Mouse (Mus musculus): ENCODE results near the gene Cby3.

The Cby3 gene

DNA sequence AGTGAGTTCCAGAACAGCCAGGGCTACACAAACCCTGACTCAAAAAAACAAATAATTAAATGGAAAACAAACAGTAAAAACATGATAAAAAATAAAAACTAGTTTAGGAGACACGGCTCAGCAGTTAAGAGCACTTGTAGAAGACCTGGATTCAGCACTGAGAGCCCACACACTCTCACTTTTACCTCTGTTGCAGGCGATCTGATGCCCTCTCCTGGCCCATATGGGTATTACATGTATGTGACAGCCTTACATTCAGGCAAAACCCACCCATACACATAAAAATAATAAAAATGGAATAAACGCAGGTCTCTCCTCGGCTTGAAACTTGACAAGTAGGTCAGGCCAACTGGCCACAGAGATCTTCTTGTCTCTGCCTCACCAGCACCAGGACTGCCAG, 10.3 kb downstream of the Cby3 start:
- peak; percentile 81 for DNase-seq (ENCODE audit: low spot score)

DNA sequence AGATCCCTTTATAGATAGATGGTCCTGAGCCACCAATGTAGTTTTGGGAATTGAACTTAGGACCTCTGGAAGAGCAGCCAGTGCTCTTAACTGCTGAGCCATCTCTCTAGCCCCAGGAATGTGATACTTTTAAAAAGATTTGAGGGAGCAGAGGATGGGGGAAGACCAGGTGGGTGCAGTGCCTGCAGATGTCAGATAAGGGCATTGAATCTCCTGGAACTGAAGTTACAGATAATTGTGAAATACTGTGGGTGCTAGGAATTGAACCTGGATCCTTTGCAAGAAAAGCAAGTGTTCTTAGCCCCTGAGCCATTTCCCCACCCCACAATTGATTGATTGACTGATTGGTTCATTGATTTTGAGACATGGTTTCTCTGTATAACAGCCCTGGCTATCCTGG, 11.1 kb downstream of the Cby3 start:
- DNase-seq (ENCODE audit: low spot score), result no peak

DNA sequence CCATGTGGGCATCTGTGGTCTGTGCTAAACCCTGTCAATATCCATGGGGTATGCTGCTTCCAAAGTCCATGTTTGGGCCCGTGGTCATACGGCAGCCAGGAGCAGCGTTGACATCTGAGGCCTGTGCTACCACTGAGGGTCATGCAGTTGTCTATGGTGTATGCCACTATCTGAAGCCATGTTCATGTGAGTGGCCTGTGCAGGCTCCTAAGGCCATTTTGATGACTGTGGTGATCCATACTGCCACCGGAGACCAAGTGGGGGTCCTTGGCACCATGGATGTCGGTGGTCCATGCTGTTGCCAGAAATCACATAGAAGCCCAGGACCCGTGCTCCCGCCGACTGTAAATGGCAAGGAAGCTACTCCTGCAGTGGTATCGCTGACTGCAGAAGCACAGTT, 13.3 kb downstream of the Cby3 start:
- no peak for DNase-seq (ENCODE audit: low spot score)

DNA sequence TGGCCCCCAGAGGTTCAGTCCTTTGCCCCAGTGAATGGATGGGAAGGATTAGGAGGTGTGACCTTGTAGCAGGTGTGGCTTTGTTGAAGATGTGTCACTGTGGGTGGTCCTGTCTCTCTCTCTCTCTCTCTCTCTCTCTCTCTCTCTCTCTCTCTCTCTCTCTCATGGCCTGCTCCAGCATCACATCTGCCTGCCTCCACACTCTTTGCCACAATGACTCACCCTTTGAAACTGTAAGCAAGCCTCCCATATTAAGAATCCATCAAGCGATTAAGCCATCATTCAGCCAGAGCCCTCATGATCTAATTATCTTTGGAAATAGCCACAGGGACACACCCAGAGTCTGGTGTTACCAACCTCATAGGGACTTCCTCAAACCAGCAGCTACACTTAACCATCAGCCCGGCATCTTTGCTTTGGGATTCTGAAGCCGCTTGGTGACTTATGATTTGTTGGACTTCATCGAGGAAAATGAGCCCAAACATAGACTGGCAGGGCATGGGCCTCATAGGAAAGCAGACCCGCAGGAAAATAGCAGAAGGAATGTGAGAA, 15.2 kb downstream of the Cby3 start:
- peak; percentile 18 for DNase-seq (ENCODE audit: low spot score)

DNA sequence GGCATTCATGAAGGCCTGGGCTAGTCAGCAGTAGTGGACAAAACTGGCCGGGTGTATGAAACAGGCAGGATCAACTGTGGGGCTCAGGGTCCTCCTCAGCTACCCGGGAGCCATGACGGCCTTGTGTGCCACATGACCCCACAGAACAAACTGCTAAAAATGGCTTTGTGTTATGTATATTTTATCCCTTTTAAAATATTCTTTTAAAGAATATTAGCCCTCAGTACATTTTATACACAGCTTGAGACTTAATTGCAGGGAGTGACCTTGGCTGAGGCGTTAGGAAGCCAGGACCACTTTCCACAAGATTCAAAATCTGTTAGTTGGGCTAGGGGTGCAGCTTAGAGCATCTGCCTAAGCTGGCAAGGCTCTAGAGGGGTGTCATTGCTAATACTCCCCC, 16.7 kb downstream of the Cby3 start:
- no peak for DNase-seq (ENCODE audit: low spot score)

DNA sequence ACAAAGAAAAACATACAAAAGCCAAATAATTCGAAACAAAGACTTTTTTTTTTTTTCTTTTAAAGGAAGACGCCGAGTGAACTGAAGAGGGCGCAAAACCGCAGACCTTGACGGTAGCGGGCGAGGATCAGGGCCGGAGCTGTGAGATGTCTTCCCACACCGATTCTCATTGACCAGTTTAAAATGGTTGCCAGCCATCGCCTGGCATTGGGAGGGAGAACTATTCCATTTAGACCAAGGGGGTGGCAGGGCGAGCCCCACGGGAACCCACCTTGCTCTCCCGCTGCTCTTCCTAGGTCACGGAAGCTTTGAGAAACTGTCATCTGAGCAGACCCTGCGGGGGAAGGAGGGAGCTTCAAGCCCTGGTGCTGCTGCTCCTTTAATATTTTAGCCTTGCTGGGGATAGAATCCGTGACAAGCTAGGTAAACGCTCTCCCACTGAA, 17.2 kb downstream of the Cby3 start:
- DNase-seq (ENCODE audit: low spot score), result peak; percentile 59

DNA sequence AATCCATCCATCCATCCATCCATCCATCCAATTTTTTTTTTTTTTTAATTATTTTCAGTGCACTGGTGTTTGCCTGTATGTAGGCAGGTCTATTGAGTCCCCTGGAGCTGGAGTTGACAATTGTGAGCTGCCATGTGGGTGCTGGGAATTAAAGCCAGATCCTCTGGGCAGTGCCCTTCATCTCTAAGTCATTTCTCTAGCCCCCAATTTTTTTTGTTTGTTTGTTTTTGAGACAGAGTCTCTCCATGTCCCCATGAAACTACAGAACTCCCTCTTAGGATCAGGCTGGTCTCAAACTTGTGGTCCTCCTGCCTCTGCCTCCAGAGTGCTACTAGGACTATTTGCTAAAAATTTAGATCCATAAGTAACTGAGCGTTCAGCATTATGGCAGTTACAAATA, 17.6 kb downstream of the Cby3 start:
- DNase-seq (ENCODE audit: low spot score), result no peak

DNA sequence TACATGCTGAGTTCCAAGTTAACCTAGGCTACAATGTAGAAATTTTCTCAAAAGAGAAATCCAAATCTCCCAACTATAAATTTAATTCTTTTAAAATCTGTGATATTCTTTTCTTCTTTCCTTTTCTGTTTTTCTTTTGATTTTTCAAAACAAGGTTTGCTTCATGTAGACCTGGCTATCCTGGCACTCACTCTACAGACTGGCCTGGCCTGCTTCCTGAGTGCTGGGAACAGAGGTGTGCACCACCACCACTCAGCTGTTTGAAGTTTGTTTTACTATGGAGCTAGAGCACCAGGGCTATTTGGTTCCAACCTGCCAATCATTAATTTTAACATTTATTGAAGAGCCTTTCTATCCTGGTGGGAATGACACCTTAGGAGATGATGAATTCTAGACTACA, 18.8 kb downstream of the Cby3 start:
- no peak for DNase-seq (ENCODE audit: low spot score)

DNA sequence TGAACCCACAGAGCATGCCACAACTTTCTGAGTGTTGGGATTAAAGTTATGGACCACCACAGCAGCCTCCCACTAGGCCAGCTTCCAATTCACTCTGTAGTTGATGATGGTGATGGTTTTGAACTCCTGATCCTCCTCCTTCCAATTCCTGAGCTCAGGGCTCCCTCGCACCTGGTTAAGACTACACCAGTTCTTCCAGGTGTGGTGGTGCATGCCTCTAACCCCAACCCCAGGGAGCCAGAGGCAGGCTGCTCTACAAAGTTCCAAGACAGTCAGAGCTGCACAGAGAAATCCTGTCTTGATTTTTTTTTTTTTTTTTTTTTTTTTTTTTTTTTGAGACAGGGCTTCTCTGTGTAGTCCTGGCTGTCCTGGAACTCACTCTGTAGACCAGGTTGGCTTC, 19.4 kb downstream of the Cby3 start:
- no peak for DNase-seq (ENCODE audit: low spot score)

DNA sequence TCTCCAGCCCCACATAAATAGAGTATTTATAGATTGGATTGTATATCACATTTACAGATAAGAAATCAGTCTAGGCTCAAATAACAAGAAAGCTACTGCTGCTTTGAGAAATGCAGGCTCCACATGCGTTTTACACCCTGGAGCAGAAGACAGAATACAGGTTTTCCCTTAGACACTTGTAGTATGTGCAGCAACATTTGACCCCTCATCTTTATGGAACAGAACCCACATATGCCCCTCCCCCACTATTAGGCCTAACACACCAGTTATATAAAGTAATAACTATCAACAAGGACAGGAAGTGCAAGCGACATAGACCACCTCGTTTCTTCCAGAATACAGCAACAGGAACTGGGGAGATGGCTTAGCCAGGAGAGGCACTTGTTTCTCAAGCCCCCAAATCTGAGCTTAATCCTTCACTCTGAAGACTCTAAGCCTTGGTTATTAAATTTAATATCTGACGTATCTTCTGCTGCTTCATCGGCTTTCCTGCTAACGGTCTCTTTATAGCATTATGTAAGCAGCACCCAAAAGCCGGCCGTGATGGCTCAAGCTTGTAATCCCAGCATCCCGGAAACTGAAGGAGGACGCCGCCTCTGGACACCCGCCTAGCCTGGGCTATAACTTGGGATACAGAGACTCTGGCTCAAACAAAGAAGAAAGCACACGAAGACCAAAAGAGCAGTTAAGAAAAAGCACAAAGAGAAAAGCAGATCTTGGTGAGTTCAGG, 20.2 kb downstream of the Cby3 start:
- no peak for DNase-seq (ENCODE audit: low spot score)

DNA sequence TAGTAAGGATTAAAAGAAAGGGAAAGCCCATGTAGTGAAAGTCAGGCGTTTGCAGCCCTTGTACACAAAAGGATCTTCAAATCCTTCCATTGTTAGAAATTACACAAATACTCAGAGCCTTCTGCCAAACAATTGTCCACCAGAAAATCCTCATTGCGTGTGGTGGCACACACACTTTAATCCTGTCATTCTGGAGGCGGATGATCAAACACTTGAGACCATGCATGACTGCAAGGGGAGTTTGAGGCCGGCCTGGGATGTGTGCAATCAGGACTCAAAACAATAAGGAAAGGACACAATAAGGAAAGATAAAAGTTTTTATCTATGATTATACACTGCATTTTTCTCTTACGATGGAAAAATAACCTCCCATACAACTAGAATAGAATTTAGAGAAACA, 21.2 kb downstream of the Cby3 start:
- DNase-seq (ENCODE audit: low spot score), result no peak

DNA sequence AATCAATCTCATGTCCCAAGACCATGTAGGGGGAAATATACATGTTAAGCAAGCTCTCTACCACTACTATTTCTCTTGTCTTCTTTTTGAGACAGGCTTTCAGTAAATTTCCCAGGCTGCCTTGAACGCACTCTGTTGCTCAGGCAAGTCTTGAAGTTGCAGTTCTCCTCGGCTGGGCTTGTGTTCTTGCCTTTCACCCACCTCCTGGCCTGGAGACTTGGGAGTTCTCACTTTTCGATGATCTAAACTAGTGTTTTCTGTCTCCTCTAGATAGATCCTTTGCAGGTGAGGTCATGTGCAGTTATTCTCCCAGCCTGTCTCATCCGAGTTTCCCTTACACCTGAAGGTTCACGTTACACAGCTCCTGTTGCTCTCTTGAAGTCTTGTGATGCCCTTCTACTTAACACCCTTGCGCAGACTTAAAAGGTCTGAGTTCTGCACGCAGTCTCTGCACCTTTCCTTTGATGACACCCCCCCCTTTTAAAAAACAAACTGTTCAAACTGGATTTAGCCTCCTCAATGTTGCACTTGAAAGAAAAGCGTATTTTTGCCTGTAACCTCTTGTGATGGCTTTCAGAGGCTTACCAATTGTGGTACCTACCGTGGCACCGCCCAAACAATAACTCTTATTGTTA, 22.0 kb downstream of the Cby3 start:
- DNase-seq (ENCODE audit: low spot score), result no peak

DNA sequence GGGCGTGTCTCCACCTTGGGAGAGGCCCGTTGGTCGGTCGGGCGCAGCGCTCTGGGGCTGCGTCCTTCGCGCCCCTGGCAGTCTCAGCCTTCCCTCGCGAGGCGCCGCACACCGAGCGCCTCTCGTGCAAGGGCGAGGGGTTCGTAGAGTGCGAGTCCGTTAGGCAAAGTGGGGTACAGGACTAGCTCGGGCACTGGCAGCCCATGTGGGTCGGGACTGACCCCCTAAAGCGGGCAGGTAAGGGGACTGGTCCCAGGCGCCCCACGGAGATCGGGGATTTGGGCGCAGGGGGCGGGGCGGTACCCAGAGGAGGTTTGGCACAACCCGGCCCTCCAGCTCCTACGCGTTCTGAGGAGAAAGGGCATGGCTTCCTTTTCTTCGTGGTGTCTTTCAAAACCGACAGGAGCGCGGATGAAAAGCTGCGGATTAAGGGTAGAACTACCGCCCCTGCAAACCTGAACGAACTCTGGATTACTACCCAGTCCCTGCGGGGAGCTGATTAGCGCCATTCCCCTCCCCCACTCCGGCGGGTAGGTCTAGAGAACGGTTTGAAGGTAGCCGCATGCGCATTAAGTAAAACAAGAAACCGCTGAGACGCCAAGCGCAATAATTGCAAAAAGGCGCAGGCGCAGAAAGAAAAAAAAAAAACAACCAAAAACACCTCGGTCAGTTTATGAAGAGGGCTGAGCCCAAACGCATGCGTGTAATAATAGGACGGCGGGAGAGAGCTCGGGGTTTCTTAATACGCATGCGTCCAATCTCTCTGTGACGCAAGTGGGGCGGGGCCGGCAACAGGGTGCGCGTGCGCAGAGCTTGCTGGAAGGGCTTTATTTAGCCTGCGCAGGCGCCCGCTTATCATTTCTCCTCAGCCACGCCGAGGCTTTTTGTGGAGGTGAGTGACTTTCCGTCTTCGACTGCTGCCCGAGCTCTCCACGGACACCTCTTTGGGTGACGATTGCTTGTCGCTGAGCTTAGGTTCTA, 22.9 kb downstream of the Cby3 start, which contains the start of gene Hnrnph1:
Hnrnph1 (plus strand) TSS at position 80 of the 981 bp plus-strand sequence.
- DNase-seq (ENCODE audit: low spot score), result peak; percentile 98

DNA sequence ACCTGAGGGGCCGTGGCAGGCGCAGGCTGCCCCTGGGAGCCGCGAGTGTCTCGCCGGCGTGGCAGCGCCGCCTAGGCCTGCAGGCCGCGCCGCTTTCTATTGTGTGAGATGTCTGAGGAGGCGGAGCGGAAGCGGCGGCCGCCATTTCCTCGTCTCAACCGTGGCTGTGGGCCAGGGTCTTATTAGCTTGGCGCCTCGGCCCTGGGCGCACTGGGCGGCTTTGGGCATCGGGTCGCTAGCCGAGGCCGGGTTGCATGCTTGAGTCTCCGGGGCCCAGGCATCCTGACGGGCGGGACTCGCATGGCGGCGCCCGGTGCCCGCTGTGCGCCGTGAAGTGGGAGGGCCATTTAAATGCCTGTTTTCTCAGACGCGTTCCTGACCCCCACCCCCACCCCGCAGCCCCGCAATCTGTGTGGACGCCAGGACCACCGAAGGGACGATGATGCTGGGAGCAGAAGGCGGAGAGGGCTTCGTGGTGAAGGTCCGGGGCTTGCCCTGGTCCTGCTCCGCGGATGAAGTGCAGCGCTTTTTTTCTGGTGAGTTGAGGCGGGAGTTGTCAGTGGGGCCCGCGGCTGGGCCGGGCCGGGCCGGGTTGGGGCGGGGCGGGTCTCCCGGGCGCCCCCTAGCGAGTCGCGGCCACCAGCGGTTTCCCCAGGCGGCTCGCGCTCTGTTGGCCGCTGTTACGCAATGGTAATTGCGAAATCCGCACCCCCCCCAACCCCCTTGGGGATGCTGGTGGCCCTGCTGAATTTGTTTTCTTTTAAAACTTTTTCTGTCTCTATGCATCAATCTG, 23.8 kb downstream of the Cby3 start:
- peak; percentile 89 for DNase-seq (ENCODE audit: low spot score)

DNA sequence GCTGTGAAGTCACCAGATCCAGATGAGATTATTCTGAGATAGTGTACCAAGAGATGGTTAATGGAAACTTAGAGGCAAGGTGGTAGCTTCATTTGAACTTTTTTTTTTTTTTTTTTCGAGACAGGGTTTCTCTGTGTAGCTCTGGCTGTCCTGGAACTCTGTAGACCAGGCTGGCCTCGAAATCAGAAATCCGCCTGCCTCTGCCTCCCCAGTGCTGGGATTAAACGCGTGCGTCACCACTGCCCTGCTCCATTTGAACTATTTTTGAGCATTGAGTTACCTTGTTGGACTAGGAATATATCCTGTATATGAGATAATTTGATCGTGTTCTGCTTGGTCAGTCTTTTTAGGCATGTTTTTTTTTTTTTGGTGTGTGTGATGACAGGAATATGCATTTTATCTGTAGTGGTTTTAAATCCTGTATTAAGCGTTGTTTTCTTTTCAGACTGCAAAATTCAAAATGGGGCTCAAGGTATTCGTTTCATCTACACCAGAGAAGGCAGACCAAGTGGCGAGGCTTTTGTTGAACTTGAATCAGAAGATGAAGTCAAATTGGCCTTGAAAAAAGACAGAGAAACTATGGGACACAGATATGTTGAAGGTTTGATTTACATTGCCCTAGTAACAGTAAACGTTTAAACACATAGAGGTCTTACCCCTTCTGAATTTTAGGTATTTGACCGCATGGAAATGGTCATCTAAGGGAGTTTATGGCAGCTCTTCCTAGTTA, 24.9 kb downstream of the Cby3 start:
- no peak for DNase-seq (ENCODE audit: low spot score)

DNA sequence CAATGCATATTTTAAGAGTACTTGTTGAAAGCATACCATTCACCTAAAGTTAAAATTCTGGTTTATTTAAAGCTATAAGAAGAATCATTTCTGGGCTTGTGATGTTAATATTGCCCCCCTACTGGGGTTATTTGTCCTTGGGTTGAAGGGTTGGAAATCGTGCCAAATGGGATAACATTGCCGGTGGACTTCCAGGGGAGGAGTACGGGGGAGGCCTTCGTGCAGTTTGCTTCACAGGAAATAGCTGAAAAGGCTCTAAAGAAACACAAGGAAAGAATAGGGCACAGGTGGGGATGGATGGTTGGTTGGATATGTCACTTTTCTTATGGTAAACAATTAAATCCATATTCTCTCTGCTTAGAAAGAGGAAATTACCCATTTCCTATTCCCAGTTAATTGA, 27.0 kb downstream of the Cby3 start:
- no peak for DNase-seq (ENCODE audit: low spot score)

DNA sequence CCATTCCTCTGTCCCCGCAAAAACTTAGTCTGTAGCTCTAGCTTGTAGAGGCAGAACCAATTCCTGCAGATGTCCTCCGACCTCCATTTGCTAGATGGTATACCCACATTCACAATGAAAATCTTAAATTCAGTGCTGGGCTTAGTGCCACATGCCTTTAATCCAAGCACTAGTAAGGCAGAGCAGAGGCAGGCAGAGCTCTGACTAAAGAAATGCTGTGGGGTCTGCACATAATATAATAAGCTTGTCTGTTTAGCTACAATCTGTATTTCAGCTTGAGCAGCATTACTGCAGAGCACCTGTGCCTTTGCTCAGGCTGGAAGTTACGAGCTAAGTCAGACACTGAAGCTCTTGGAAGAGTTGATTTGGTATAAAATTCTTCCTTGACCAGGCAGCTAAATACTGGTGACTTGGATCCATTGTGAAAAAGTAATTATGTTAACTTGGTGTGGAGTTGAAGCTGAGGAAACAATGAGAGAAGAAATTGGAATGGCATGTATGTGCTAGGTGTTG, 33.0 kb downstream of the Cby3 start:
- DNase-seq (ENCODE audit: low spot score), result no peak

DNA sequence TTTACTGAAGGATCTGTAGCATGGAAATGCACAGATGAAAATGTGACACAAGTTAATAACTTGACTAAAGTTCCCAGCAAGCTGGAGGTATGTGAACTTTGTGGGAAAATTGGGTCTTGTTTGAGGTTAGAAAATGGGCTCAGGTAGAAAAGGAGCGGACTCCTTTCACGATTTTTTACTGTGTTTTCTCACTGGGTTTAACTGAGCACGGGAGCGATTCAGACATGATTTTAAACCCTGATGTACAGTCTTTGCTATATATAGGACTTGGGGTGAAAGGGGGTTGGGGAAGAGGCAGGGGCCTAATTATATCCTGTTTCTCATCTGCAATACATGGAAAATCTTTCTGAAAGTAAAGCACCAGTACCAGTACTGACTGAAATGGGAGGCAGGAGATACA, 33.4 kb downstream of the Cby3 start:
- no peak for DNase-seq (ENCODE audit: low spot score)

DNA sequence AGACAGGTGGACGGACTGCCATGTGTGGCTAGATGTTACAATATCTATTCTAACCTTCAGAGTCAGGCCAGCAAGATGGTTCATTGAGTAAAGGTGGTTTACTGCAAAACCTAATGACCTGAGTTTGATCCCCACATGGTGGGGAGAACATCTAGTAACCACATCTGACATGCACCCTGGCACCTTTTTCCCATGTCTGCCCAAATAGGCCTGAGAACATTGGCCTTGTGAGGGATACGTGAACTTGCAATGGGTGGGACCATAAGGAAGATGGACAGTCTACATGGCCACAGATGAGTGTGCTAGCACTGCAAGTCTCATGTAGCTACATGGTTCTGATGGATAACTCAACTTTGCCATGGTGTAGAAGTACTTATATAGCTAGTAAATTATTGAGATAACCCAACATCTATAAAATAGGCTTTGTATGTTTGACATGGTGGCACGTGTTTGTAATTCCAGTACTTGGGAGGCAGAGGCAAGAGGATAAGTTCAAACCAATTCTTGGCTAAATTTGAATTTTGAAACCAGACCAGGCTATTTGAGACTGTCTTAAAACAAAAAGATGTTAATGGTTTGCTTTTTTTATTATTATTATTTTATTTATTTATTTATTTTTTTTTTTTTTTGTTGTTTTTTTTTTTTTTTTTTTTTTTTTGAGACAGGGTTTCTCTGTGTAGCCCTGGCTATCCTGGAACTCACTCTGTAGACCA, 34.1 kb downstream of the Cby3 start:
- no peak for DNase-seq (ENCODE audit: low spot score)

DNA sequence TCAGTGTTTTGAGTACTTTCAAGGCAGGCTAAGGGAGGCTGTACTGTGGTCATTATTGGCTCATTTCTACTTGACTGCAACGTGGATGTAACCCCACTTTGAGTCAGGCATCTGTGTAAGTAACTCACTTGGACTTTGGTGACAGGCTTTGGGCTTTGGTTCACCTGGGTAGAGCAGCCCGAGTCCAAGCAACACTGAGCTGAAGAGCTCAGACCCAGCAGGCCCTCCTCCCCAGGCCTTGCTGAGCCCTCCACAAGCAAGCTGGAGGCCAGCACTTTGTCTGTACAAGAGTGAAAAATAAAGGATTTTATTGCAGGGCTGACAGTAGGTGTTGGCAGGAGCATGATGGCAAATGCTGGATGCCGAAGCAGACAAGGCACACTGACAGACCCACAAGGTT, 34.7 kb downstream of the Cby3 start:
- no peak for DNase-seq (ENCODE audit: low spot score)

All from lung, postnatal 25 days (tissue).